ENCODE assay signal across 13 mouse cellular contexts in the genomic region with DNA sequence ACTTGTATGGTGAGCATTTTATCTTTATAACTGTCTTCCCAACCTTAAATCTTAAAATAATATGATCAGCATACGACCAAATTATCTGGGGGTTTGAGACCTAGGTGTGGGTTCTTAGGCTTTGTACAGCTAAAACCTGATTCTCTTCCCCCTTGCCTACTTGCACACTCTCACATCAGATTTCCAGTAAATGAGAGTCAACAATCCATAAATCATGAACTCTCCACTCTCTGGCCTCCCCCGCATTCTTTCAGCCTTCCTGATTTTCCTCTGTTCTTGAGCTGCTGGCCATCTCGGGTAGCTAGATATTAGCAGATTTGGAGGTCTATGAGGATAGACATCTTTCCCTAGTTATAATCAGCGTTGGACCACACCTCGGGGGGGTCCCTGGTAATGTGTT.
"Had no signal": no experiment of that assay in that cellular context is flagged by ENCODE, and none has a peak within 500 bp of the region (broad histone marks: within the 10 kb centered on the region; RNA-seq: fewer than 3 reads in every experiment).

No protein-coding gene starts in this region.

- H3K4me3 ChIP-seq: midbrain, embryonic 13.5 days; midbrain, embryonic 15.5 days; neural tube, embryonic 12.5 days had no signal

- H3K27me3 ChIP-seq: midbrain, embryonic 13.5 days; midbrain, embryonic 15.5 days; neural tube, embryonic 12.5 days had no signal

- H3K9ac ChIP-seq: lung, embryonic 14.5 days; midbrain, embryonic 13.5 days; midbrain, embryonic 15.5 days; neural tube, embryonic 12.5 days had no signal

- H3K4me2 ChIP-seq: lung, embryonic 14.5 days; midbrain, embryonic 11.5 days; midbrain, embryonic 13.5 days; midbrain, embryonic 15.5 days; neural tube, embryonic 12.5 days had no signal

- H3K4me1 ChIP-seq: midbrain, embryonic 13.5 days; midbrain, embryonic 15.5 days; neural tube, embryonic 12.5 days had no signal

- H3K9me3 ChIP-seq: midbrain, embryonic 13.5 days; midbrain, embryonic 15.5 days; neural tube, embryonic 12.5 days had no signal

- H3K36me3 ChIP-seq: midbrain, embryonic 13.5 days; midbrain, embryonic 15.5 days; neural tube, embryonic 12.5 days had no signal

- DNase-seq: lung, adult 18-20 months; lung, embryonic 14.5 days; lung, postnatal 10 days; lung, postnatal 4 days; right cerebral cortex, postnatal 14 days; spleen, adult 18-20 months; thymus, adult 18-20 months; thymus, postnatal 14 days; thymus, postnatal 36 days had no signal

- ATAC-seq: midbrain, embryonic 13.5 days; midbrain, embryonic 15.5 days had no signal

- H3K27ac ChIP-seq: midbrain, embryonic 13.5 days; midbrain, embryonic 15.5 days; neural tube, embryonic 12.5 days had no signal
